Mouse (Mus musculus): ENCODE results near the gene Fhit.

Gene Fhit

GRCm38 (mm10) chr14:10363306-10363705, 798.5 kb downstream of the Fhit start:
- DNase-seq (ENCODE audit: low spot score) = no peak

- no peak for DNase-seq (ENCODE audit: low spot score)
These were observed 815.9 kb downstream of the Fhit start for GRCm38 (mm10) chr14:10345905-10346304.

DNA sequence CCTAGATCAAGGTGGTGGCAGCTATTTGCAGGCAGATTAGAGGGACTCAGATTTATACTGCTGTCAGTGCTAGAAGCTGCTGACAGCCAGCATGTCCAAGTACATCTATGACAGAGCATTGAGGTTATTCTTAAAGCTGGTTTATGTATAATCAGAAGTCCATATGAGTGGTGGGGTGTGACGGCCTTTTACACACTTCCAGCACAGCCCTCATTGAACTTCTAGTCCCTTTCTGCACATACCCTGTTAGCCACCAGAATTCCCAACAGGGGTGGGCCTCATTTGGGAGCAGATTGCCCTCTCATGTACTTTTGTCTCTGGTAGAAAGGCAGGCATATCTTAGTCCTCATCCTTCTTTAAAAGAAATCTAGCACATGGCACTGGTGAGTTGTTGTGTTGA, 817.8 kb downstream of the Fhit start:
- DNase-seq (ENCODE audit: low spot score) = no peak

DNA sequence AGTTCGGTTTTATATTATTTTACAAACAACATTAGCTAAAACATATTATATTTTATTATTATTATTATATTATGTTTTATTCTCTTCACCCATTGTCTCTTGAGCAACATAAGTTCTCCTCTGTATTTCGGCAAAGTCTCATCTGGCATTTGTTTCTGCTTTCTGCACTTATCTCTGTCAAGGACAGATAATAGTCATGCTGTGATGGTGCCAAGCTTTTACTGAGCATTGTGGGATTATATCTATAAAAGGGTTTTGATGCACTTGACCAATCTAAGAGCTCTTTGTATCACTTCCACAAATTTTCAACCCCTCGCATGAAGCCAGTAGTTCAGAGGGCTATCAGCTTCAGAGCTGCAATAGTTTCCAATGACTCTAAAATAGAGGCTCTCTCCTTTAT, 845.1 kb downstream of the Fhit start:
- no peak for DNase-seq (ENCODE audit: low spot score)

- no peak for DNase-seq (ENCODE audit: low spot score)
These were observed 849.6 kb downstream of the Fhit start for GRCm38 (mm10) chr14:10312190-10312589.

- no peak for DNase-seq (ENCODE audit: low spot score)
These were observed 856.5 kb downstream of the Fhit start for GRCm38 (mm10) chr14:10305286-10305685.

DNA sequence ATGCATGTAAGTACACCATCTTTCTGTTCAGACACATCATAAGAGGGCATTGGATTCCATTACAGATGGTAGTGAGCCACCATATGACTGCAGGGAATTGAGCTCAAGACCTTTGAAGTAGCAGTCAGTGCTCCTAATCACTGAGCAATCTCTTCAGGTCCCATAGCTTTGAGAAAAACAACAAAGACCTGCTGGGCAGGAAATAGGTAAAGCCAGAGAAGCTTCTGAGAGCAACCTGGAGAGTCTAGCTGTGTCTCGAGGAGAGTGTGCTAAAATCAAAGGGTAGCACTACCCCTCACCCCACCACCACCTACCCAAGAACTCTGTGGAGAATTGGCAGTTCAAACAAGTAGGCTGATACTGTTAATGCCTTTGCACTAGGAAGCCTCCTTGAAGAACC, 860.3 kb downstream of the Fhit start:
- peak; percentile 66 for DNase-seq (ENCODE audit: low spot score)

DNA sequence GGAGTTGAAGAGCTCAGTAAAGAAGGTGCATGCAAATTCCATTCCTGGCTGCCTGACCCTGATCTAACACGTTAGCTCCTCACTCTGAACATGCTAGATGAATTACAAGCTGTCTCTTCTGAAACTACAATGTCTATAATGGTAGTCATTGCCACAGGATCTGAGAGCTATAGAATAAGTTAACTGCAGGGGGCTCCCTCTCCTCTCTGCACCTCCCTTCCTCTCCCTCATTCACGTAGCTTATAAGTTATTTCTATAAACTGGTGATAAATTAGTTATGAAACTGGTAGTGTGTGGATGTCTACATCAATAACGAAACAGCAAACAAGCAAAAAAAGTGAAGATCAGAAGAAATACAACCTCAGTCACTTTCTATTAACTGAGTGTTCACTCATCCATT, 860.9 kb downstream of the Fhit start:
- DNase-seq (ENCODE audit: low spot score) = peak; percentile 4

DNA sequence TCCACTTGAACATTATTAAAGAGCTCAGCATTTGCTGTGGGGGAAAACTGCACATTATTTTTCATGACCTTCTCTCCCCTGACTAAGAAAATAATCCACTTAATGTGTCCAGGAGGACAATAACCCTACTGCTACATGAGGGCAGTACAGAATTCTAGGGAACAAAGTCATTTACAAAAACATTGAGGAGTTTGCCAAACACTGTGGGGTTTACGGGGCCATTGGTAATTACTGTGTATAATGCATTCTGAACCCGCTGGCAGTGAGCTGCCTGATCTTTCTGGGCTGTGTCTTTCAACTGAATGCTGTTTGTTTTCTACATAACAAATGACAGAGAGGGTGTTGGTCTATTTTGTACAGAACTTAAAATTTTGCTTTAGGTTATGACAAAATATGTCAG, 862.8 kb downstream of the Fhit start:
- no peak for DNase-seq (ENCODE audit: low spot score)

GRCm38 (mm10) chr14:10289043-10289442, 872.8 kb downstream of the Fhit start:
- DNase-seq (ENCODE audit: low spot score) = peak; percentile 36

DNA sequence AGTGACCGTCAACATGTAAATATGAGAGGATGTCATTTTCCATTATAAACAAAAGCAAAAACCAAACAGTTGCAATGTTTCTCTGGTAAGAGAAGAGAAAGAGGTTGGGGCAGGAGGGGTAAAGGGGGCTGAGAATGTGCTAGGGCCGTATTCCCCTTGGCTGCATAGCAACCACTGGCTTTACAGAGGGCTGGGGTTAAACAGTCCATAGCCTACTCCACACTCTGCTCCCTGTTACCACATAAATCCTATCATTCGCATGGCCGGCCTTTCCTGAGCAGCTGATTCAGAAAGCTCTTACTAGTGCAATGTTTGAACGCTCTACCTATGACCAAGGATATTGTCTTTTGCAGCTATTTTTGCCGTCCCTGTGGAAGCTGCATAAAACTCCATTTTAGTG, 875.8 kb downstream of the Fhit start:
- DNase-seq (ENCODE audit: low spot score) = no peak

DNA sequence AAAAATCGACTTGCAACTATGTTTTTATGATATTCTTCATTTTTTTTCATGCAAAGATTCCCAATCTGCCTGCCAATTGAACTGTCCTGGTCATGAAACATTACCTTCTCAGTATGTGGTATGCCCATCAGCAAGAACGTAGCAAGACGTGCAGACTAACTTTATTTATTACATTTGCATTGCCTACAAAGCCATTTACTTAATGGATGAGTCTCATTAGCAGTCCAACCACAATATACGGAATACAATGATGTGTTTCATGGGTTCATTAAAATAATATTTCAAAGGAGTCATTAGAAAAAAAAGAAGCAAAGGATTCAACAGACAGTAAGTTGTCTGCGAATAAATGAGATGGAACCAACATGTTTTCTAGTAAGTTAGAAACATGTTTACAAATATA, 933.1 kb downstream of the Fhit start:
- no peak for DNase-seq (ENCODE audit: low spot score)

- no peak for DNase-seq (ENCODE audit: low spot score)
These were observed 940.0 kb downstream of the Fhit start for GRCm38 (mm10) chr14:10221847-10222246.

- DNase-seq (ENCODE audit: low spot score) = no peak
These were observed 948.6 kb downstream of the Fhit start for GRCm38 (mm10) chr14:10213216-10213615.

- DNase-seq (ENCODE audit: low spot score) = no peak
These were observed 950.7 kb downstream of the Fhit start for GRCm38 (mm10) chr14:10211184-10211583.

GRCm38 (mm10) chr14:10209007-10209406, 952.8 kb downstream of the Fhit start:
- no peak for DNase-seq (ENCODE audit: low spot score)

GRCm38 (mm10) chr14:10205699-10206098, 956.1 kb downstream of the Fhit start:
- DNase-seq (ENCODE audit: low spot score) = no peak

- no peak for DNase-seq (ENCODE audit: low spot score)
These were observed 956.5 kb downstream of the Fhit start for GRCm38 (mm10) chr14:10205290-10205689.

DNA sequence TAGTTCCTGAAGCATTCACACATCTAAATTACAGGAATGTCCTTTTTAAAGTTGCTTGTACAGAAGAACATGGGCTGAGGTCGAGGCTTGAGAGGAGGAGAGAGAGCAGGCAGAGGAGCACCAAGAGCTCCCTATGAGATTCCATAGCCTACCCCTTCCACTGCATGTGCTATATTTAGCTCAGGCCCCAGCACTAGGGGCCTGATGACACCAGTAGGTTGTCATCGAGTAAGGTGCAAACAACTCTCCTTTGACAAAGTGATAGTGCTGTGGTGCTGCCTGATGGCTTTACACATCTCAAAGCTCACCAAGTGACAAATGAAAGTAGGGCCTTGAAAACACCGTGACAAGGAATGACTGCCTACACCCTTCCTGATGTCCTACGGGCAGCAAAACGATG, 967.7 kb downstream of the Fhit start:
- no peak for DNase-seq (ENCODE audit: low spot score)

DNA sequence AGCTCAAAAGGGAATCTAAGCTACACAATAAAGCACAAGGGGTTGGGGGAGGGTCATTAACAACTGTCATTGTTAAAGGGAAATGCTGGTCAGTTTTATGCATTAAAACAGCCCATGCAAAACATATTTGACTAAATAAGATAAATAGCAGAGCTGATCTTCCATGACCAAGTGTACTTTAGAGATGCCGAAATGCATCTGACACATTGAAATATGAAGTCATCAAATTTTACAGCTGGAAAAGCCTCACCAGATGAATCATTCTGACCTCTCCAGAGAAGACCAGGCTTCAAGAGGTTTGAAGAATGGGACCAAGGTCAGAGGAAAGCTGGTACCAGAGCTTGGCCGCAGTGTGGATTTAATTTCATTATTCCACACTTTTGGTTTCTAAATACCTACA, 990.1 kb downstream of the Fhit start:
- no peak for DNase-seq (ENCODE audit: low spot score)

DNA sequence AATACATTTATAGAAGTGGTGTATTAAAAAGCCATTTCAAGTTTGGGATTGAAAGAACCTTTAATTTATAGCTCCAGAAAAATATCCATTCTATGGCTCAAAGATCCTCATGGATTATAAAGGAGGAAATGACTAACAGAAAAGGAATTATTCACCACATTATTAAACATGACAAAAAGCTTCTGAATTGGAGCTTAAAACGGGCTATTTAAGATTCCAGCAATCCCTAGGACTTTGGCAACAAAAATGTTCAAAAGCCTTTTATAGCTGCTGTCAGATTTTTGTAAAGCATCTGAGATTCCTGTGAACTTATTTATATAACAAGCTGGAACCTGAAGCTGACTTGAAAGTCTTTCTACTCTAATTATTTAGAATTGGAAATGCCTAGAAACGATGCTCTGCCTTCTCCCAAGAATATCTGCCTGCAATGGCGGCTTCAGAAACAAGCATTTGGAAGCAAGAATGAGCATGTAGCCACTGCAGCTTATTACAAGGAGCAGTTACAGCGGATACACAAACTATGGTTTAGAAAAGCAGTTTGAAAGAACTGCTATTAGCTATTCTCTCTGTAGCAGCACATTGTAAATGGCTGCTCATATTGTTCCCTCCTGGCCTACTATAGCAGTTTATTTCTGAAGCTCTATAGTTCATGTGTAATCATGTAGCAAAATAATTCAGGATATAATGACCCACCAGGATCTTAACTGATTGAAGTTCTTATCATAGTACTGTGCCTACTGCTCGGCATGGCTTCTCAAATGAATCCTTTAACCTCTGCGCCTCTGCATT, 995.0 kb downstream of the Fhit start:
- no peak for DNase-seq (ENCODE audit: low spot score)

GRCm38 (mm10) chr14:10149872-10150271, 1012.0 kb downstream of the Fhit start:
- no peak for DNase-seq (ENCODE audit: low spot score)

GRCm38 (mm10) chr14:10139311-10139710, 1022.5 kb downstream of the Fhit start:
- no peak for DNase-seq (ENCODE audit: low spot score)

GRCm38 (mm10) chr14:10133873-10134272, 1028.0 kb downstream of the Fhit start:
- no peak for DNase-seq (ENCODE audit: low spot score)
